Mouse (Mus musculus): ENCODE results near the gene Rrp36. TPM values are rescaled to one million over a fixed set of nuclear protein-coding genes. Genes with fewer than 3 reads are reported as not detected.

Rrp36 gene
- total RNA-seq, 4 experiments from 2014 or later = 10.5 to 13.7 (median 12.4) TPM

DNA sequence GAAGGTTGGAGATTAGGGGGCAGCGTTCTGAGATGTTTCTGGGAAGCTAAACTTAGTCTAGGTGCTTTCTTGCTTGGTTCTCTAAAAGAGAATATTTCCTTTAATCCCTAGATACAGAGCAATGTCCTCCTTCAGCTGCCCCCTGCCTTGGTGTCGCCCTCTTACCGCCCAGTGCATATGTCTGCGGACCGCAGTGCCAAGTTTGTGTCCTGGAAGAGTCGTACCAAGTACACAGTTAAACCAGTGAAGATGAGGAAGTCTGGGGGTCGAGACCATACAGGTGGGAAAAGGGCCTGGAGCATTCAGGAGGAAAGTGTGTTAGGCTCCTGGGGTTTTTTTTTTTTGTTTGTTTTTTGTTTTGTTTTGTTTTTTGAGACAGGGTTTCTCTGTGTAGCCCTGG, 26.9 kb downstream of the Rrp36 start:
- no peak for DNase-seq (ENCODE audit: low spot score)

DNA sequence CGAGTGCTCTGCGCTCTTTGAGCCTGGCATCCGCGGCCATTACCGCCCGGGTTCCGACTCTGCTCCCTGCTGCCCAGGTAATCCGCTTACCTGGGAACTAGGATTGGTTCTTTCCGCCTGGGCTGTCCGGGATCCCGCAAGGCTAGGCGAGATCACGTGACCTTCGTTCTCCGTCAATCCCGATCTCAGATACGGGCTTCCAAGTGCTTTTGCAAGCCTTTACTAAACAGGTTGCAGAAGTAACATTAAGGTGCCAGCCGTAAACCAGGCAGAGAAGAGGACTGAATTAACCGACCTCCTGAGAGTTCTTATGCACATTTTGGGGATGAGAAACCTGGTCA, 27.9 kb downstream of the Rrp36 start:
- no peak for DNase-seq (ENCODE audit: low spot score)

DNA sequence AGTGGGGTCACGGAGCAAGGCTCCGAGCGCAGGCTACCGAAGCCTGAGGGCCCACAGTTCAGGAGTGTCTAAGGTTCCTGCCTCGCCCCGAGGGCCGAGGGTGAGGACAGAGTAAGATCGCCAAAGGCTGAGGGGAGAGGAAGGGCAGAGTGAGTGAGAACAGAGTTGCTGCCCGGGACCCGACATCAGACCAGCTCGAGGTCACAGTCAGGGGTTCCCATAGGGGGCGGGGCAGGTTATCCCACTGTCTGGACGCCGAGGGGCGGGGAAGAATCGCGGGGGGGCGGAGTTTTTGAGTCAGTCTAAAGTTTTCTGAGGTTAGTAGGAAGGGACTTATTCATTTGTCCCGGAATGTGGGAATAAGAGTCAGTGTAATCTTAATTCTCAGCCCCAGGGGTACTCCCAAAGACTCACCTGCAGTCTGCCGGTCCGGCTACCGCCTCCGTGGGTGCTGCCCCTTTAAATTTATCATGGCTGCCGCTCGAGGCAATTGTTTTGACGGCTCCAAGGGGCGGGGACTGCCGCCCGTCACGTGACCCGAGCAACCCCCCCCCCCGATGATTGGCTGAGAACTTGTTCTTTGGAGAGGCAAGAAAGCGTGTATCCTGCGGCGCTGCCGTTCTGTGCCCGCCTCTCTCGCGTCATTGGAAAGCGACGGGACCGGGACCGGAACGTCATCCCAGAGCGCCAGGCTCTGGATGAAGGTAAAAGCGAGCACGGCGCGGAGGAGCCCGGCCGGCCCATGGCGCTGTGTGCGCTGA, 28.4 kb downstream of the Rrp36 start, which contains the start of the genes Klc4 and Mrpl2:
Klc4 (minus strand) TSS at position 462 of the 761 bp plus-strand sequence.
Mrpl2 (plus strand) TSS at position 669 of the 761 bp plus-strand sequence.
- peak; percentile 98 for DNase-seq (ENCODE audit: low spot score)

DNA sequence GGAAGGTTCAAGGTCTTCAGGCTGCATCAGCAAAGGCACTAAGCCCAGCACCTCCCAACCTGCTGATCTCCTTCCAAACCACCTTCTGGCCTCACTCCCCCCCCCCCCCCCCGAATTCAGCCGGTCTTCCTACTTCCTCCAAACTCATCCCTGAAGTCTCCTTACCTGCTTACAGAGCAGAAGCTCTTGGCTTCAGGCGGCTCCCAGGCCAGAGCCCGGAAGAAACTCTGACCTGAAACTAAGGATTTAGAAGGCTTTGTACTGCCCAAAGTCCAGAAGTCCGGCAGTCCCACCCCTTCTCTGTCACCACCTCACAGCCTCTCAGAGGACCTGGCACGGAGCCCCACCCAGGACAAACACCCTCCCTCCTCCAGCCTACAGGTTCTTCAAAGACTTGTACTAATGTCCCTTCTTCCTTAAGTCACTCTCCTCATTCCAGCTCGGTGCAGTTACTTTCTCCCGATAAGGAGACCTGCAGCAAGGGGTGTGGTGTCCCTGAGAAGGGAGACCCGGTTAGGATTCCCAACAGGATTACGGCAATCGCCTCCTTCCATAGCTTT, 29.2 kb downstream of the Rrp36 start:
- DNase-seq (ENCODE audit: low spot score) = no peak

DNA sequence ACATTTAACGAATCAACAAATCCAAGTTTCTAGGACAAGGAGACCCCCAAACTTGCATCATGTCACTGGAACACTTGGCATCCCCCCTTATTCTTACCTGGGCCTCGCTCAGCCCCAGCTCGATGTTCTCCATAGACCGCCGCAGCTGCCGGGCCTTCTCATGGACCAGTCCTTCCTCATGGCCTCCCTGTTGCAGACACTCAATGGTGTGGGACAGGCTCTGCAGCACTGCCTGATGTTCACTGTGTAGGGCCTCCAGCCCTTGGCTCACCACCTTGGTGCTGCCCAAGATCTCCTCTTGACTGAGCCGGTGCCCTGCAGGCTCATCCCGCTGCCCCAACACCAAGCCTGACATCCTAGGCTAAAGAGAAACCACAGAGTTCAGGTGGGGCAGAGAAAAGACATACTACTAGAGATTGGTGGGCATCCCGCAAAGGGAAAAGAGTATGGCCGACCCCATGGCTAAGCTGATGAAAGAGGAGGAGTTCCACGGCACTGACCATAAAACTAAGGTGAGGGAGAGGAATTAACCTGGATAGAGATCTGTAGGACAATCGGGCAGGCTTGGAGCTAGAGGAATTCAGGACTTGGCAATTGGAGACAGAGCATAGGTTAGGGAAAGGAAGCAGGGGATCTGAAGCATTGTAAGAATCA, 29.9 kb downstream of the Rrp36 start:
- no peak for DNase-seq (ENCODE audit: low spot score)

DNA sequence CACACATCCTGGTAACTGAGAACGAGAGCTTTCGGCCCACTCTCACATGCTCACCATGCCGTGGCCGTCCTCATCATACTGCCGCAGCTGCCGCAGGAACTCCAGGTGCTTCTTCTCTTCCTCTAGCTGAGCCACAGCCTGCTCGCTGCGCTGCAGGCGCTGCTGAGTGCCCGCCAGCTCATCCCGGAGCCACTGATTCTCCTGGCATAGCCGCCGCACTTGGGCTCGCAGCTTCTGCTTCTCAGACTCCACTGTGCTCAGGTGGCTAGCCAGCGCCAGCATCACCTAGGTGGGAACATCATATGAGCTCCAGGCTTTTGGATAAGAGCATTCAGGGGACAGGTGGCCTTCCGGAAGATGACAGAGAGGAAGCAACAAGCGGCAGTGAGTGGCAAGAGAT, 32.1 kb downstream of the Rrp36 start:
- DNase-seq (ENCODE audit: low spot score) = no peak

DNA sequence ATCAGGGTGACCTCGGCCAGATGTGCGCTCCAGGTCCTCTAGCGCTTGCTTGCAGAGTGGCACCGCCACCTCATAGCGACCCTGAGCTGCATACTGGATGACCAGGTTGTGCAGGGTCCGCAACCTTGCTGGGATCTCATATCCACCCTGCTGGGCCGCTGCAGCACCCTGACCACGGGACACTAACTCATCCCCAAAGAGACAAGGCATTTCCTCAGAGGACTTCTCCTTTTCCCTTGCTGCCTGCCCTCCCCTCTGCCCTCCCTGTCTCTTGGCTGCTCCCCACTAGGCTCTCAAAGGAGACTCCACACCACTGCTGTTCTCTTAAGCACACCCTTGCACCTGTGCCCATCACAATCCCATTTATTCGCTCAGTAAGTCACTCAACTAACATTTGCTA, 34.2 kb downstream of the Rrp36 start:
- no peak for DNase-seq (ENCODE audit: low spot score)

DNA sequence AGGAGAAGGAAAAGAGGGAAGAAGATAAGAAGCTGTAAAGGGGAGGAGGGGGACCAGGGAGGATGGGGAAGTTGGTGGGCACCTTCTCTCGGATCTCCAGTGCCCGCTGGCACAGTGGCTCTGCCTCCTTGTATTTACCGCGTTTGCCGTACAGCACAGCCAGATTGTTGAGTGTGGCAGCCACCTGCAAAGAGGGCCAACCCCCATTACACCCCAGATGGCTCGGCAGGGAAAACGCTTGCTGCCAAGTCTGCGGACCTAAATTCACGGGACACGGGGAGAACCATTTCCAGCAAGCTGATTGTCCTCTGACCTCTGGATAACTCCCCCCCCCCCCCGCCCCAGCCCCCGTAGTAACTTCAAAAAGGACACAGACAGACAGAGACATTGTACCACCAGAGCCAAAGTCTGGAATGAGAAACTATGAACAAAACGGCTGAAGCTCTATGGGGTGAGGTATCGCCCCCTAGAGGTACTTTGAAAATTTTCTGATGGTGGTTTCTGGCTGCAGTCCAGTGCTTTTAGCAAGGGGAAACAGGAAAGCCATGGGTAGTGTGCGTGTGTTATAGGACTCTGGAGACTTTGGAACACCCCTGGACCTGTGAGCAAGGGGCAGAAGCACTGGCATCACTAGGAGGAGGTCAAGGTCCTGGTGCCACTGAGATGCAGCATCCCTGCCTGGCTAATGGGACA, 37.2 kb downstream of the Rrp36 start:
- peak; percentile 78 for DNase-seq (ENCODE audit: low spot score)

DNA sequence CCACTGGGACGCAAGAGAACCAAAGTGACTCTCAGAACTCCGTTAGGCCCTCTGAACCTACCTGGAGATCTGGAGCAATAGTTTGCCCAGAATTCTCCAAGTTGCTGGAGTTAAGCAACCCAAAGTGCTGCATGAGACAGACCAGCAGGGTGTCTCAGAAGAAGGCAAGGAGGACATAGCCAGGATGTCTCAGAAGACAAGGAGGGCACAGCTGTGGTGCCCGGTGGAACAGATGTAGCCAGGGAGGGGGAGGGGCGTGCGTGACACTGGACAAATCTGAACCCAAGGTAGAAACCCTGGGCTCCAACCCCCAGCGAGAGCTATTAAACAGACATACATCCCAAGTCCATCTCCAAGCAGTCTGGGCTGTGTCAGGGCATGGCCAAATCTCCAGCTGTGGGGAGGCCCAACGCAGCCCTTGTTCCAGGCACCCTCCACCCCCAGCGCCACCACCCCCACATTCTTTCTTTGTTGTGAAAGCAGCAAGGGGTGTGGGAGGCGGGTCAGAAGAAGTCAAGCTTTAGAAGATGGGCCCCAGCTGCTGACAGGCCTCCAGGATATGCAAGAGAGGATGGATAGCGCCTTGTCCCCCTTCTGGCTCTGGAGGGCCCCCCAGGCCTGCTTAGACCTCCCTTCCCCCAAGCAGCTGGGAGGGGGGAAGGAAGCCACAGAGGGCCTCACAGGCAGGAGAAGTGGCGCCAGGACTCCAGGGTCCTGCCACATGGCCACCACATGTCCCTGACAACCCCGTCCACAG, 44.3 kb downstream of the Rrp36 start:
- no peak for DNase-seq (ENCODE audit: low spot score)

DNA sequence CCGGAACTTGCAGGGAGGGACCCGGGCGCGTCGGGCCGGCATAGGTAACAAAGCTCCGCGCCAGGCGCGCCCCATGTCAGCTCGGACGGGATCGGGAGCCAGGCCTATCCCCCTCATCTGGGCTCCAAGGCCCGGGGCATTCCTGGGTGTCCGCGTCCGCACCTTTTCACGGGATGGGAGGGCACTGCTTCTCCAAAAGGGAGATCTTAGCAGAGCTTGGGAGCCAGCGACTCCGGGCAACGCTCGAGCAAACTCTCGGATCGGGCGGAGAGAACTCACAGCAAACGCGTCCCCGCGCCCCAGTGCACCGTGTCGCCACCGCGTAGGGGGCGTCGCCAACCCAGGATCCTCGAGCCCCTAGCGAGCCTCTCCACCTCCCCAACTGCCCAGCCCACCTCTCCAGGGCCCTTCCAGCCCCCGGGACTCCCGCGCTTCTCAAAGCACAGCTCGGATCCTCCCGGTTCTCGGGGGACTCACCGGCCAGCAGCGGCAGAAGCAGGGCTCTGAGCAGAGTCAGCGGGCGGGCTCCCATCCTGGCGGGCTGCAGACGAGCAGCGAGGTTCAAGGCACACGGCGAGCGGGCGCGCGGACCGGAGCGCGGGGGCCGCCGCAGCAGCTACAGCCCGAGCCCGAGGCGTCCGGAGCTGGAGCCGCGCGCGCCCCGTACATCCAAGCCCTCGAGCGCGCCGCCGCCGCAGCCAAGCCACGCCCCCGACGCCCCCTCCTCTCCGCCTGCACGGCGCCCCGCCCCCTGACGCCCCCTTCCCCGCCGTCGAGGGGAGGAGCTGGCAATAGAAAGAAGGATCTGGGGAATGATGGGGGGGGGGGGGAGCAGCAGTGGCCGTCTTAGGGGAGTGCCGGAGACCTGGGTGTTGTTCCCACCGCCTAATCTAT, 45.1 kb downstream of the Rrp36 start, which contains the start of gene Ptk7:
Ptk7 (minus strand) TSS at position 714 of the 894 bp plus-strand sequence.
- no peak for DNase-seq (ENCODE audit: low spot score)

DNA sequence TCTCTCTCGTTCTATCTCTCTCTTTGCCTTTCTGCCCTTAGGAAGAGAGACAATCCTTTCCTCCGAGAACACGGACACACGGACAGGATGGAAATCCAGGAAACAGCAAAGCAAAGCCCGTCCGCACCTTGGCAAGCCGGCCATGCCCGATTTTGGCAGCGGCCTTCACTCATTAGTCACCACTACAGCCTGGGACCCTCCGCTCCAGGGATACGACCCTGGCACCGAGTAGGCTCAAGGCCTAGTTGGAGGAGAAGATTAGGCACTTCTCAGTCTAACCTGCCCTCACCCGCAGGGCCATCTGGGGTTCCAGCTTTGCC, 45.7 kb downstream of the Rrp36 start:
- DNase-seq (ENCODE audit: low spot score) = no peak

DNA sequence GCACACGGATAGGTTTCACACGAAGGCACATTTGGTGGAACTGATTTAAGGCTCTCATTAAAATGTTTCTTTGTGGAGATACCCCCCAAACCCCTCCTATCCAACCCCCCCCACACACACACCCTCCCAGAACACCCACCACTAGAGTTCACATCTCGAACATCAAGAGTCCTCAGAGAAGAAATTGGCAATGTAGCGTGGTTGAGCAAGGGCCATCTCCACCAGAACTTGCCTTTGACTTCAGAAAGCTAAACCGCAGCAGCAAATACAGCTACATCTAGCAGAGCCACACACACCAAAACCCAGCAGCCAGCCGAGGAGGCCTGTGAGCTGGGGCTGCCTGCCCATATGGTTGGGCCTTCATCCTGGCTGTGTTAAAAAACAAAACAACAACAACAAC, 46.7 kb downstream of the Rrp36 start:
- no peak for DNase-seq (ENCODE audit: low spot score)

DNA sequence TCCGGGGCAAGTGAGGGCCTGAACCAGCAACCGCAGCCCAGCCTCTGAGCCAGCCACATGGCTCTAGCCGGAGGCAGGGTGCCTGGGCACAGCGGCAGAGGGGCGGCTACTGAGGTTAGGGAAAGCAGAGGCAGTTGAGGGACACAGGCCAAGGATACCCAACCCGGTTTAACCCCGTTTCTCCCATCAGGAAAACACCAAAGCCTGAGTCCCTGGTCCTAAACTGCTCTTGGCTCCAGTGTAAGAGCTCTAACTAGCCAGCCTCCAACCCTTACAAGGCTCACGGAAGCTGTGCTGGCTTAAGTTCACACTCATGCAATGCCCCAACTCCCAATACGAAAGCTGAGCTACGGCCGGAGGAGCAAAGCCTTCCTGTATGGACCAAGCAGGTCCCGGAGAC, 49.6 kb downstream of the Rrp36 start:
- no peak for DNase-seq (ENCODE audit: low spot score)

DNA sequence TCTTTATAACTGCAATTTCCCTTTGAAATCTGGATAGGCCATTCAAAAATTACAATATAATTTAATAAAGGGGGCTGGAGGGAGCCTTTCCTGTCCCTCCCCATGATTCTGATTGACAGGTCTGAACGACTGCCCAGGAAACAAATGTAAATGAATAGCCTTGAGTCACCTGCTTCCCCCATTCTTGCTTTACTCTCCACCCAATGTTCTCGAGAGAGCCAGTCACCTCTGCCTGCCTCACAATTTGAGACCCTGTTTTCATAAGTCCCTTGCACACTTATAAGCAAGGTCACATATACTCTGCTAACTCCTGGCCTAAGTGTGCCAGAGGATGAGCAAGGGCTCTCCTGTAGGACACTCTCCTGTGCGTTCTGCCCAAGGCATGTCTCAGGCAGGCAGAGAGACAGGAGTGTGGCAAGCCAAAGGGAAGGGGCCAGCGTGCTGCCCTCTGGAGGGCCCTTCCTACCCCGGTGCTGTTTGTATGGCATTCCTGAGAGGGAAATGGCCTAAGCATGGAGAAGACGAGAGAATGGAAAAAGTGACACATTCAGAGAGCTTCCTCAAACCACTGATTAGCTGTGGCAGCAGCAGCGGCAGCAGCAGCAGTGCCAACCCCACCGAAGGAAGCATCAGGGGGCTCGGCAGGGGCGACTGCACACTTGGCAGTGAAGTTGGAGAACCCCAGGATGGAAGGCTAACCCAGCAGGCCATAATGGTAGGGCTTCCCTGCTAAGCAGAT, 50.2 kb downstream of the Rrp36 start:
- no peak for DNase-seq (ENCODE audit: low spot score)

DNA sequence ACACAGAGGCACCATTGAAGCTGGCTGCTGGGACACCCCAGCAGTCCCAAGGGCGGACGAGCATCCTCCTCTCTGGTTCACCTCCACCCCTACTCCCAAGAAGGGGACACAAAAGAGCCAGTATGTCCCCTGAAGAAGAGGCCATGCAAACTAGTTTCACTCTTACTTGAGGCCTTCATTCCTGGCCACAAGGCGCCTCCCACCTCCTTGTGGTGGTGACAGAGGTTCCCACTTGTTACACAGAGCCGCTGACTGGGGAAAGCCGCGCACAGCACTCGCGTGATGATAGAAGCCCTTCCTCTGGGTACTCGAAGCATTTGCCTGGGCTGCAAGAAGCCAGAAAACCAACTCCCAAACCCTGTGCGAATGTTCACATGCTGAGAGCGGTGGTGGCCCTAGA, 51.9 kb downstream of the Rrp36 start:
- no peak for DNase-seq (ENCODE audit: low spot score)

DNA sequence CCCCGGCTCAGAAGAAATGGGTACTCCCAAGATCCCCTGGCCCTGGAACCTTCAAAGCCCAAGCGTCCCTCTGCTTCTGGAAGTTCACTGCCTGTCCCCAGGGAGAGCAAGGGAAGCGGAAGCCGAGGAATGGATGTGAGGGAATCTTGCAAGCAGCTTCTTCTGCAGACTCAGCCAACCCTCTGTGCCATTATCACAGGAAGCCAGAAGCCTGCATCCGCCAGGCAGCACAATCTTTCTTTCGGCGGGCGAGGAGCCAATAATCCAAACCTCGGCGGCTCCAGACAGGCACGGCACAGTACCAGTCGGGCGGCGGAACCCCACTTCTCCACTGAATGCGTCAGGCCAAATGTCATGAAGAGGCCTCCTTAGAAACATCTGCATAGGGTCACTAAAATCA, 52.8 kb downstream of the Rrp36 start:
- DNase-seq (ENCODE audit: low spot score) = no peak

DNA sequence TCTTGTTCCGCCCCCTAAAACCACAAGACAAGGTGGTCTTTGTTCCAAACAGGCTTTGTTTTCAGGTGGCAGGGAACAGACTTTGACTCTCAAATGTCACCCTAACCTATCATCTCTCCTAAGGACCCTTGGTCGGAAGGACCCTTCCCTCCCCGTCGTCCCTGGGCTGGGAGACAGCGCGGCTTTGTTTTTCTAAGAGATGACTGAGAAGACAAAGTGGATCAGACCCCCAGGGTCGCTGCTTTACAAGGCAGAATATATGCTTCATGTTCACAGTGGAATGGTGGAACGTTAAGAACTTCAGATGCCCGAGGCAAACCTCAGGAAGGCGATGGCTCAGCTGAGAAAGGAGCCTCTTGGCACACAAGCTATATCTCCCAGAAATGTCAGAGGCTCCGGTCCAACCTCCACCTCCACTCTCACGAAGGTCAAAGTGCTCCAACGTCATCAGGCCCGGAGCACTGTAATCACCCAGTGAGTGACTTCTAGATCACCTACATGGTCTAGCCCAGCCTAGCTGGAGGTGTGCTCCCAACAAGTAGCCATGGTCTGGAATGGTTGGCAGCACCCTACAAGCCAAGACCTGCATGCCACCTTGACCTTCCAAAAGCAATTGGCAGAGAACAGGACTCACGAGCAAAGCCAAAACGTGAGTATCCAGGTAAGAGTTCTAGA, 54.3 kb downstream of the Rrp36 start:
- no peak for DNase-seq (ENCODE audit: low spot score)

DNA sequence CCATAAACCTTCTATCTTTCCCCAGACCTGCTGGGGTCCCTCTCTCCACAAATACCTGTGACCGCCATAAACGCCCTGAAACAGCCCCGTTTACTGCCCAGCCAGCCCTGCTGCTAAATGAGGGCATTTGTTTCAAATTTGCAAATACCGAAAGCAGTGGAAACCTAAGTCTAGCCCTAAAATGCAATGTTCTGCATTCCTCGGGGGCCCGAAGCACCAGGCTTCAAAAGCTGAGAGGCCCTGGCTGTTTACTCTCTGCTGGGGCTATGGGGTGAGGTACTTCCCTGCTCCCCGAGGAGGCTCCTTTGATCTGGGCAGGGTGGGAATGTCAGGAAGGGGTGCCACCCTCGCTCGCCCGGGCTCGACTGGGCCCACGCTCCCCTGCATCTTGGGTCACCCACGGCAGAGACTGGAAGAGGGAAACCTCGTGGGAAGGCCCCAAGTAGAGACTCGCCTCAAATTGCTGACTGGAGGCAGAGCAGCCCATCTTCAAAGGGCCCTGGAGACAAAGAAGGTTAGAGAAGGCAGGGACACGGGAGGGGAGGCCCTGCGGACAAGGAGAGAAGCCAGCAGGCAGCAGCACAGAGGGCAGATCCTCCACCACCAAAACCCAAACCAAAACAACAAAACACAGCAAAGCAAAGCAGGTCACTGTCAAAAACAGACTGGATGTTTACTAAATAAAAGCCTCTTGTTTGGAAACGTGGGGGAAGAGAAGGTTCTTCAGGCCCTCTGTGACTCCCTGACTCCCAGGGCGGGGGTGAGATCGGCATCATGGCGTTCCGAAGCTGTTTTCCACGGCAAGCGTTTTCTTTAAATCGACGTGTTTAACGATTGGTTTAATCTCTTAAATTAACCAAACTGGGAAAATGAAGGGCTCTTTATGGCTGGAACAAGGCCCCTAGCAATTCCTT, 55.1 kb downstream of the Rrp36 start:
- DNase-seq (ENCODE audit: low spot score) = no peak
